Mouse (Mus musculus): ENCODE measurements around the gene Ggt6. TPM values are rescaled to one million over a fixed set of nuclear protein-coding genes. Genes with fewer than 3 reads are reported as not detected.
A peak's percentile ranks its signal among the peaks of the same experiment; 100 is the strongest.

Gene Ggt6
- total RNA-seq (2021) = 1 to 10 TPM in 1 of 2 experiments, under 1 TPM in 1; 0.80 to 3.4 TPM
- long read RNA-seq, experiment 1 = 0 reads
- long read RNA-seq, experiment 2, partial matches to known transcripts = 0 of 1 reads
- long read RNA-seq, experiment 2, other reads (novel, unspliced or antisense) = 0 of 1 reads

GRCm38 (mm10) chr11:72434963-72435693 lies at the start of gene Ggt6:
TSS of gene Ggt6 (plus strand) at chr11:72435526.
- peak in 1 of 2 experiments; percentile 33 for DNase-seq (ENCODE audit: low spot score in 2 of 2)

- DNase-seq (ENCODE audit: low spot score in 2 of 2) = no peak
These were observed 47.2 kb upstream of the Ggt6 start for GRCm38 (mm10) chr11:72388113-72388529.

GRCm38 (mm10) chr11:72389407-72390142 lies 45.8 kb upstream of the Ggt6 start:
- DNase-seq (ENCODE audit: low spot score in 2 of 2) = no peak

GRCm38 (mm10) chr11:72391181-72391580 lies 44.1 kb upstream of the Ggt6 start:
- no peak for DNase-seq (ENCODE audit: low spot score in 2 of 2)

- DNase-seq (ENCODE audit: low spot score in 2 of 2) = no peak
These were observed 42.1 kb upstream of the Ggt6 start for GRCm38 (mm10) chr11:72393243-72393642.

- DNase-seq (ENCODE audit: low spot score in 2 of 2) = peak in 1 of 2 experiments; percentile 29
These were observed 41.7 kb upstream of the Ggt6 start for GRCm38 (mm10) chr11:72393669-72394068.

GRCm38 (mm10) chr11:72394694-72395093 lies 40.6 kb upstream of the Ggt6 start:
- DNase-seq (ENCODE audit: low spot score in 2 of 2) = no peak

- DNase-seq (ENCODE audit: low spot score in 2 of 2) = no peak
These were observed 39.7 kb upstream of the Ggt6 start for GRCm38 (mm10) chr11:72395652-72396051.

GRCm38 (mm10) chr11:72396621-72397020 lies 38.7 kb upstream of the Ggt6 start:
- DNase-seq (ENCODE audit: low spot score in 2 of 2) = no peak

- DNase-seq (ENCODE audit: low spot score in 2 of 2) = peak in 1 of 2 experiments; percentile 50
These were observed 38.3 kb upstream of the Ggt6 start for GRCm38 (mm10) chr11:72397072-72397471.

GRCm38 (mm10) chr11:72397811-72398525 lies 37.4 kb upstream of the Ggt6 start:
- DNase-seq (ENCODE audit: low spot score in 2 of 2) = no peak

- DNase-seq (ENCODE audit: low spot score in 2 of 2) = no peak
These were observed 34.3 kb upstream of the Ggt6 start for GRCm38 (mm10) chr11:72401068-72401467.

GRCm38 (mm10) chr11:72402017-72402416 lies 33.3 kb upstream of the Ggt6 start:
- DNase-seq (ENCODE audit: low spot score in 2 of 2) = no peak

- no peak for DNase-seq (ENCODE audit: low spot score in 2 of 2)
These were observed 32.4 kb upstream of the Ggt6 start for GRCm38 (mm10) chr11:72402969-72403368.

- DNase-seq (ENCODE audit: low spot score in 2 of 2) = no peak
These were observed 29.8 kb upstream of the Ggt6 start for GRCm38 (mm10) chr11:72405532-72405931.

- DNase-seq (ENCODE audit: low spot score in 2 of 2) = no peak
These were observed 29.1 kb upstream of the Ggt6 start for GRCm38 (mm10) chr11:72406079-72406675.

- DNase-seq (ENCODE audit: low spot score in 2 of 2) = no peak
These were observed 28.2 kb upstream of the Ggt6 start for GRCm38 (mm10) chr11:72407081-72407480.

GRCm38 (mm10) chr11:72407574-72407973 lies 27.8 kb upstream of the Ggt6 start:
- no peak for DNase-seq (ENCODE audit: low spot score in 2 of 2)

- DNase-seq (ENCODE audit: low spot score in 2 of 2) = no peak
These were observed 26.7 kb upstream of the Ggt6 start for GRCm38 (mm10) chr11:72408451-72409170.

- no peak for DNase-seq (ENCODE audit: low spot score in 2 of 2)
These were observed 25.5 kb upstream of the Ggt6 start for GRCm38 (mm10) chr11:72409649-72410385.

Measured in adrenal gland, adult 18-20 months (tissue).